Mouse (Mus musculus) left cerebral cortex, adult 9 months (tissue): ENCODE data around the gene Vmp1.

ENCODE experiments used
- DNase-seq, 2 experiments: peaks; one replicate each; pipeline ENCODE4 v3.0.0; 2022; ENCODE audit warnings: low spot score in 2 of 2

Vmp1 gene

DNA sequence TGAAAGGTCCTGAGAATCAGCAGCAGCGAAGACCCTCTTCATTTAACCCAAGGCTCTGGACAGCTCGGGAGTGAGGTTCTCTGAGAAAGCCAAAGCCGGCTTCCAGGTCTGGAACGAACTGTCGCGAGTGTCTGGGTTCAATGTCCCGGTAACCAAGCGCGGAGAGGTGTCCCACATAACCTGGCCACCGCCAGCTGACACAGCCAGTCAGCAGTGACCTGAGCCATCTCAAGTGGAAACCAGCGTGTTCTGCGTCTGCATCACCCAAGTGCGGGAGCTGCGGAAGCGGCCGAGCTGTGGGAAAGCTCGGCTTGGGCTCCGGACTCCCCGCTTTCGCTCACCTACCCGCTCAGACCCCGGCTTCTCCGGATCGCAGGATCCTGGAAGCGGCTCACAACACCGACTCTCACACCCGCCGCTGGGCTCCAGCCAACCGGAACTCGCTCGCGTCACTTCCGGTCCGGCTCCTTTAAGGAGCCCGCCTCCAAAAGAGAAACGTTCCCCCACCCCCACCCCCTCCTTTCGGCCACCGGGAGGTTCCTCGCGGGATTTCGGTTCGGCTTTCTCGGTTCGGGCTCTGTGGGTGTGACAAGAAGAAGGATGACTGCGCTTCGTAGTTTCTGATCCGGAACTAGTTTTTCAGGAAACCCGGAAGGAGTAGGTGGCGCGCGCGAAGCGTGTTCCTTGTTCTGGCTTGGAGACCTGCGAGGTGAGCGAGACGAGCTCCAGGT, at the start of gene Vmp1, which contains the start of gene Ptrh2:
Gene Vmp1 (minus strand): TSS at position 442 of the 731 bp plus-strand sequence.
Gene Ptrh2 (plus strand): TSS at position 591 of the 731 bp plus-strand sequence.
- peak; percentile 83 to 91 for DNase-seq

DNA sequence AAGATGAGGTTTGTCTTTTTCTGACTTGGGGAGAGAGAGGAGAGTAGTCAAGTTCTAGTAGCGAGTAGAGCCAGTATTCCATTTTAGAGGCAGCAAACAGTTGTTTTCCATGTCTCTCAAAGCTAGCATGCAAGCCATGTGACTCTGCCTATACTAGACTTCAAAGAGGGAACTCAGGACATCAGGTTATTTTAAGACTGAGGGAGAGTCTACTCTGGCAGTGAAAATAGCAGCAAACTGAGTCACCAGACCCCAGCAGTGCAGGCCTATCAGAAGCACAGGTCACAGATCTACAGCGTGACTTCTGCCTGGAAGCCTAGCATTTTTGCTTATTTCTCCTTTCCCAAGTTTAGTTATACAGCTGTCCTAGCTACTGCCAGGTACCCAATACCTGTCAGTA, 47.8 kb upstream of the Vmp1 start:
- peak in 1 of 2 experiments; percentile 27 for DNase-seq

DNA sequence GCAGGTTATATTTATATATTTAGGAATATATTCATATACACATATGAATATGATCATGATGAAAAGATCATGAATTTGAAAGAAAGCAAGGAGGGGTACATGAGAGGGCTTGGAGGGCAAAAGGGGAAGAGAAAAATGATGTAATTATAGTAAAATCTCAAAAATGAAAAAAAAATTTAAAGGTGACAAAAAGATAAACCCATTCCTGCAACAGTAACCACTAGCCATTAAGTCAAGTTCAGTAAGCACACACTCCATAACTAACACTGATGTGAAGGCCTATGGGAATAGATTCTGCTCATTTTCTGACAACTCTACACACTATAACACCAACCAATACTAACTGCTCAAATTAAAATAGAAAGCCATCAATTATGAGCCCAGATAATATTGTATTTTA, 42.0 kb upstream of the Vmp1 start:
- no peak for DNase-seq

DNA sequence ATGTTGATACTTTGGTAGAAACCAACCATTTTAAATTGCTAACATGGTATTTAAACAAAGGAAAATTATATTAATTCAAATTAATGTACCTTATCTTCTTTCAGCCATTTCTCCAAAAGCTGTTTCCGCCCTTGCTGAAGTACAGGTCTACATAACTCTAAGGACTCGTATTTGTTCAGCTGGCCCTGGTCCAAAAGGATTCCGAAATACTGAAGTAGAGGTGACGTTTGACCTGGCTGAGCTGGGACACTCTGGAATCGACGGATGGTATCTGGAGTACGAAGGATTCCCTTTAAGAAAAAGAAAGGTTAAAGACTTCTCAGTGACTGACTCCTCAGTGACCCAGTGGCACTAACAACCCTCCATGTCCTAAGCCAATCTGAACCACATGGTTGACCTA, 41.3 kb upstream of the Vmp1 start:
- no peak for DNase-seq

DNA sequence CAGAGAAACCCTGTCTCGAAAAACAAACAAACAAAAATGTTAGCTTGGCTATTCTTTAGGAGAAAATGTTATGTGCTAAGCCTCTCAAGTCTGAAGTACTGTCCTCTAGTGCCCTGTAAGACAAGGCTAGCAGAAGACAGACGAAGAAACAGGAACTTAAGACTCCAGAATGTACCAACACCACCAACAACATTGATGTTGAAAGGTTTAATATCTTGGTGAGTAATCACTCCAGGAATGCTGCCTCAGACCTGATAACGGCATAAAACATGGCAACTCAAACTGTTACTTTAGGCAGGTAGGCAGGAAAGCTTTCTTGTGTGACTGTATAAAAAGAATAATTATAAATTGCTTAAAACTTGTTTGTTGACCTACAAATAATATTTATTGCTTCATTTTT, 40.4 kb upstream of the Vmp1 start:
- no peak for DNase-seq

DNA sequence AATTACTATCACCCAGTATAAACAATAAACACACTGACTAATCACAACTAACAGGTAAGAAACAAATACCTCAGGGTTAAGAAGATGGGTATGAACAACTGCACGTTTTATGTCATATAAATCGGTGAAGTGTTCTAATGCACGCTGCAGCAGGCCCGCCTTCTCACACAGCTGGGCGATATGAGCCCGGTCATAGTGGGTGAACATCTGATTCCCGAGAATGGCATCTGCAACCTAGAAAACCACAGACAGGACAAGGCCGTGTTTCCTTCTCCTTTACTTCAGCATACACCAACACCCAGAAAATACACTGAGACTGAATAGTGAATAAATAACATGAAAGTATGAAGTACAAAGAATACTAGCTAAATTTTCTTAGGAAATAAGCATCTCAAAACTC, 35.8 kb upstream of the Vmp1 start:
- DNase-seq, result no peak

DNA sequence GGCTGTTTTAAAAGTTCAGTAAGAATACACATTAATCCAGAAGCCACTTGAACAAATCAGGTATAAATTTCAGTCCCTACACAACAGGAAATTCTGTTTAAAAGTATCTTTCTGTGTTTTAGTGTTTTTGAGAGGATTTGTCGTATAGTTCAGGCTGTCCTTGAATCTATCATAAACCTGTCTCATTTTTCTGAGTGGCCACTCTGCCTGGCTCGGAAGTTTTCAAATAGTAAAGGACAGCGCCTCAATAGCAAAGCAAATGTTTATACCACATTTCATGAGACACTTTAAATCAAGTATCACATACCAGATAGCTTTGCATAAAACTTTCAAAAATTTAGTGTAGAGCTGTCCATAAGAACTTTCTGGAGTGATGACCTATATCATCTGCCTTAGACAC, 34.7 kb upstream of the Vmp1 start:
- DNase-seq, result no peak

DNA sequence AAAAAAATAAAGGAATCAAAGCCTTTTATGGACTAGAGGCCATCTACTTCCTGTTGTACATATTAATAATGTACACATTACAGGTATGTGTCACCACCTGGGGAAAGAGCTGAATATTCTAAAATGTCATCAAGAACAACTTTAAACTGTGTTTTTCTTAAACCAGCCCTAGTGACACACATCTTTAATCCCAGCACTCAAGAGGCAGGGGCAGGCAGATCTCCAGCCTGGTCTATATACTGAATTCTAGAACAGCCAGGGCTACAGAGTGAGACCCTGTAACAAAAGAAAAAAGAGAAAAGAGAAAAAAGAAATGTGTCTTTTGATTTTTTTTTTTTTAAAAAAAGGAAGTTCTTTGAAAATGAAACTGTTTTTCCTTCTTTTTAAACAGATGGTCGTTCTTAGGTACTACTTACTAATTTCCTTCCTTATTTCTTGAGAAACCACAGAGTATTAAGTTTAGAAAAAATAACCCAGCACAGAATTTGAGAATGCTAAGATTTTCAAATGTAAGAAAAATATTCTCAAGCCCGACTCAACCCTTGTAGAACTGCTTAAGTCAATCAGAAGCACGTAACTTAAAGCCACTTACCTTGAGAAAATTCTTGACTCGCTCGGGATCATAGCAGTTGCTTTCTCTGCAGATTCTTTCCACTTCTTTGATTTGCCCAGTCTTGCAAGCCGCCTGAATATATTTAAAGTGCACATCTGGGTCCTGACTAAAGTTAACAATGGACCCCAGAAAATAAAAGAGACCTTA, 33.9 kb upstream of the Vmp1 start:
- no peak for DNase-seq

DNA sequence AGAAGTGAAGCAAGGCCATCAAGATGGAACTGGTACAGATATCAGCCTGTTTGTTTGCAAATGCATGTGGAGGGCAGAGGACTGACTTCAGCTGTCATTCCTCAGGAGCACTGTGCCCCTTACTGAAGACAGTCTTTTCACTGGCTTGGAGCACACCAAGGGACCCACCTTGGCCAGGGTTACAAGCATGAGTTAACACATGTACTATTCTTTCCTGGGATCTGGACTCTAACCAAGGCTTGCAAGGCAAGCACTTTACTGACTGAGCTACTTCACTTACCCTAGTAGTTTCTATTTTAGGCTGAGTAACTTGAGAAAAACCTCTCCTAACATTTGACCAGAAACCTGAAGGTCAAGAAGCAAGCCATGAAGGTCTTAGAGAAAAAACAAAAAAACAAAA, 31.0 kb upstream of the Vmp1 start:
- DNase-seq, result no peak

DNA sequence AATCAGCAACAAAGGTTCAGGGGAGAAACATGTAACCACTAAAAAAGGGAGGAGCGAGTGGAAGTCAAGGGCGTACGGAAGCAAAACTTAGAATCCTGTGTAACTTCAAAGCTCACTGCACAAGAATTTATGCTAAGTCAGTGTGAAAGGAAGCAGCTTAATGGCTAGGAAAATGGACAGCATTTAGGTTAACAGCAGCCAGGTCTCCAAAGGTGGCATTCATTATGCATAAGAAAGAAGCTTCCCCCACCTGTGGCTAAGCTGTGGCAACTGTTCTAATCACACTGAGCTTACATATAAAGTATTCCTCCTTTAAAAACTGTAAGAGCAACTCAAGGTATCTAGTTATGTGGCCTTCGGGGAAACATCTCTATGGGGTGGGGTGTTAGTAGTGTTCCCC, 17.5 kb upstream of the Vmp1 start:
- no peak for DNase-seq

DNA sequence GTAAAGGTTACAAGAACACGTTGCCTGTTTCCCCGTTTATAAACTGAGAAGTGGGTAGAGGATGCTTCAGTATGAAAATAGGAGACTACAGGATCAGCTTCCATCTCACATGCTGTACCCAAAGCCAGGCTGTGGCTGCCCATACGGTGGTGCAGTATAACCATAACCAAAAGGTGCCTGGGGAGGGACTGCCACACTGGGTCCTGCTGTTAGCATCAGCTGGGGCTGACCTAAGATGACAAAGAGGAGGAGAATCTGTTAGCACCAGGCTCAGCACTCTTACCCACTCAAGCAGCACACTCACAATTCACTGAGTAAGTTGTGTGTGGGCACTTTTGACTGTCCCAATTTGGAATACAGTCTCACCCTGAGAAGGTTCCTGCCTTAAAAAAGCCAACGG, 11.8 kb upstream of the Vmp1 start:
- DNase-seq, result no peak

DNA sequence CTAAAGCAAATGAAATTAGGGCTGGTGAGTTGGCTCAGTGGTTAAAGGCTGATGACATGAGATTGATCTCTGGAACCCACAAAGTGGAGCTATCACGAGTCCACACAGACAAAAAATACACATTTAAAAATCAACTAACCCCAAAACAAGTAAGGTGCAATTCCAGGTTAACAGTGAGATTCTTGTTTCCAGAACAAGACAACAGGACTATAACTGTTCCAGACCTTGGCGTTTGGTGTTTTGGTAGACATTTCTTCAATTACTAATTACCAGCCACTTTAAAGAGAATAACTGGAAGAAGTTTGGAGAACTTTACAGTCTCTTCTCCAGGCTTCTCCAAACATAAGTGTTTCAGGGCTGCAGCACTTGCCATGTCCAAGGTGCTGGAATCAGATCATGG, 8.9 kb upstream of the Vmp1 start:
- no peak for DNase-seq

DNA sequence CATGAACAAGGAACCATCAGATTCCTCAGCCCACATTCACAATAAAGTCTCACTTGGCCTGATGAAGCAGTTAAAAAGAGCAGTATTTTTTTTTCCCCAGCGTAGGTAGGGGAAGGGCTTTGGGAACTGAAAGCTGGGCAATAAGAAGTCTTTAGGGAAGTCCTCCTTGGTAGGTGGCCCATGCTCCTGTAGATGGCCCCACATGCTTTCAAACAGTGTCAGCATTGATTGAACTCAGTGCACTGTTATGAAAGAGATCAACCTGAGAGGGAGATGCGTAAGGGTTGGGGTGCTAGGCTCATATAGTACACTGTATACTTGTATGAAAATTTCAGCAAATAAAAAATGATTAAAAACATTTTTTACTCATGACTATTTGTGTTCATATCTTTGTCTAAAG, 8.3 kb upstream of the Vmp1 start:
- DNase-seq, result no peak

DNA sequence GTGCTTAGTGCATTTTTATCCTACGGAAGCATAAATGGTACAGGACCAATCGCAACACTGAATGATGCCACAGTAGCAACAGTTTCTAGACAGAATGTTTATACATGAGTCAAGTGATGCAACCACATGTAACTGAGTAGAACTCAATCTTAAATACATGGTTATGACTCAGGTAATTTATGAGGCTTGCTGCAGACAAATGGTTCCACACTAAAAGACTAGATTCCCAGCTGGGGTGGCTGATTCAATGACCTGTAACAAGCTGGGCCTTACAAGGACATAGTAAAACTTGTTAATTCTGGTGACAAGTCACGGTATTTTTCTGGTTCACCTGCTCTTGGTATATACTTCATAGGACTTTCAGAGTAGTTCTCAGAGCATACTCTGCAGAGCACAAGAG, 7.8 kb upstream of the Vmp1 start:
- DNase-seq, result no peak

DNA sequence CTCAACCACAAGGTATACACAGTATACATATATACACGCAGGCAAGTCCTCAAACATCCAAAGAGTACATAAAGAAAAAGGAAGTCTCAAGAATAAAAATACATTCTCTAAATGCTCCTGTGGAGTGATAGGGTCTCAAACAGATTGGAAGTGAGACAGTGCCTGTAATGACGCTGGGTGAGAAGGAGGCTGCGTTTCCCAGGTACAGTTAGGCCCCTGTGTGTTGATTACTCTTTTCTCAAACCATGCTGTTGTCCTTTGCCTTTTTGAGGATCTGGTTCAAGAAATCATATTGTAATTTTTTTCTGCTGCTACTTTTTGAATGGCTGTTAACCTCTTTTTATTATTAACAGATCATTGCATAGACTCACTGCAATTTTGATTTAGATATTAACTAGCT, 6.7 kb upstream of the Vmp1 start:
- DNase-seq, result no peak

DNA sequence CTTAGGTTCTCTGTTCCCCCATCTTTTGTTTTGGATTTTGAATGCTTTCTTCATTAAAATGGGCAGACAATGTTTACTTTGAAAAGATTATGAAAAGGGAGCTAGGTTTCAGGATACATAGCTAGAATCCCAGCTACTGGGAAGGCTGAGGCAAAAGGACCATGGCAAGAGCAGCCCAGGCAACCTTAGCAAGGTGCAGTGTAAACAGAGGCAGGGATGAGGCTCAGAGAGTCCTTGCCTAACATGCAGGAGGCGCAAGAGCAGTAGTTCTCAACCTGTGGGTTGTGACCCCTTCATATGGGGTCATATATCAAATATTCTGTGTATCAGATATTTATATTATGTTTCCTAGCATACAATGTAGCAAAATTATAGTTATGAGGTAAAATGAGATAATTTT, 1.7 kb upstream of the Vmp1 start:
- DNase-seq, result no peak

DNA sequence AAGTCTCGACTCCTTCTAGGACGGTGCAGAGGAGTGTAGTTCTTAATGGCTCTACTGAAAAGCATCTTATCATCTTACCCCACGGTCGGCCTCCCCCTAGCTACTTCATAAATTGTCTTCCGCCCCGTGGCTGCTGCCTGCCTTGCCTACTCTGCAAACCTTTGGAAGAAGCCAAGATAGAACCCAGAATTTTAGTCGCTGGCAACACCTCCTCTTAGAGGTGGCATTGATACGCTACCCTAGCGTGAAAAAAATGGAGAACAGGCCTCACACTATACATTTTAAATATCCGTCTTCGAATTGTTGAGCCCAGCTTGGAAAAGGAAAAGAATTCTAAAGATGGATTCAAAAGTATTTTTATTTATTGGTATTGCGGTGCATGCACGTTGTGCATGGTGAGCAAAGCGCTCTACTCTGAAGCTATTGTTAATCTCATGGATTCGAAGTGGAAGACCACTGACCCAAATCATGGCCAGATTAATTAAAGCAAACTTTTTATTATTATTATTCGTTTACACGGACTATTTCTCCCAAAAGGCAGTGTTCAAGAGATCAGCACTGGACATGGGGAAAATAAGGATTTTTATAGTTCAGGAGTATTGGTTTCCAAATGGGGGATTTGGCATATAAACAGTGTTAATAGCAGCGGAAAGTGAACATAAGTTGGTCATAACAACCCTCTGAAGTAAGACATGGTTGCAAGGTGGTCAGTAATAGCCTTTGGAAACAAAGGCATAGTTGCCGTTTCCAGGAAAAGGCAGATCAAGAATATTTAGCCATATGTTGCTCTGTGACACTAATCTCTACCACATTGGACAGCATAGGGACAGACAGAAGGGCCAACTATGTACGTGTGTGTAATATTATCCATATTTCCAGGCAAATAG, 733 bp upstream of the Vmp1 start:
- no peak for DNase-seq

DNA sequence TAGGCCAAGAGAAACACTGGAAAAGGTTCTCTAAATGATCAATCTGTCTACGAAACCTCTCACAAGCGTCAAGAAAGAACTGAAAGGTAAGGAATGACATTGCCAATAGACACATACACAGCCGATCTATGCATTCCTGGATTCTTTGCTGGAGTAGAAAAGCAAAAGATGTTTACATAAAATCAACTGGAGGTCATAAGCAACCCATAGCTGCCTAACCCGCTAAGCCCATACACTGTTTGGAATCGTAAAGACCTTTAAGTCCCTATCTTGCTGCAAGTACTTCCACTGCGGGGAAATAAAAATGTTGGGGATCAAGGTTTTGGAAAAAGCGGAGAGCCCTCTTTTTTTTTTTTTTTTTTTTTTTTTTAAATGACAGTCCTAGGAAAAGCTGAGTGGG, 775 bp downstream of the Vmp1 start:
- no peak for DNase-seq

DNA sequence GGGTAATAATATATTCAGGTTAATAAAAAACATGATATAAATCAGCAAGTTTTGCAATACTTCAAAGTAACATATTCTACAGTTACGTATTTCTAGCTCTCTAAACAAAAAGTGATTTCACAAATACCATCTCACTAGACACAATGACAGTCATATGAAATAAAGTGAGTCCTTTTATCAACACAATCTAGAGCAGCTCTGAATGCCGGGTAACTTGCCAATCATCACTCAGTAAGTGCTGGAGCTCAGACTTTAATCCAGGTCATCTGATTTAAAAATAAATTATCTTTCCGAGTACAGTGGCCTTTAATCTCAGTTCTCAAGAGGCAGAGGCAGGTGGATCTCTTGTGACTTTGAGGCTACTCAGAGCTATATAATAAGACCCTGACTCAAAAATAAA, 2.2 kb downstream of the Vmp1 start:
- DNase-seq, result no peak

DNA sequence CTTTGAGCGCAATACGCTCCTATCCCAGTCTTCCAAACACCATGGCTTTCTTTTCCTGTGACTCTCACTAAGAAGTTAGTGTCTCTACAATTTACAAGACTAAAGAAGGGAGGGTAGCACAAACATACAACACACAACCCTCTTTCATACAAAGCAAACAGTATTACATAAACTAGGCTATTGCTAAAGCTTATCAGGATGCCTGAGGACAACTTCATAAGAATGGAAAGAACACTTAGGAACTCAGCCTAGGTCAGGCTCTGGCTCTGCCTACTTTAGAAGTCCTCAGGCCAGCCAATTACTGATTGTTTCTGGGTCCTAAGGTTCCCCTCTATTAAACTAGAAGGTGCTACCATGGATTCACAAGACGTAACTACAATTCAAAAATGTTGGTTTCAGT, 2.9 kb downstream of the Vmp1 start:
- no peak for DNase-seq

DNA sequence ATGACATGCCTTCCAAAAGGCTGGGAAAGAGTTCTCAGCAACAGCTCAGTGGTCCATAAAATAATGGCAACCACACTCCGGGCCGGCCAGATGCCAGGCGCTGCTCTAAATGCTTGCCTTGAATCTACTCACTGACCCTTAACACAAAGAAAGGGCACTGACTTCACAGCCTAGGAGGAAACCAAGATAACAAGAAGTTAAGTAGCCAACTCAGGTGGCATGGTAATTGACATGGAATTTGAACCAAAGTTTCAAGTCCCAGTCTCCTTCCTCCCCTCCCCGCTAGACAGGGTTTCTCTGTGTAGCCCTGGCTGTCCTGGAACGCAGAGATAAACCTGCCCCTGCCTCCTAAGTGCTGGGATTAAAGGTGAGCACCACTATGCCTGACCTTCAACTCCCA, 4.7 kb downstream of the Vmp1 start:
- no peak for DNase-seq

DNA sequence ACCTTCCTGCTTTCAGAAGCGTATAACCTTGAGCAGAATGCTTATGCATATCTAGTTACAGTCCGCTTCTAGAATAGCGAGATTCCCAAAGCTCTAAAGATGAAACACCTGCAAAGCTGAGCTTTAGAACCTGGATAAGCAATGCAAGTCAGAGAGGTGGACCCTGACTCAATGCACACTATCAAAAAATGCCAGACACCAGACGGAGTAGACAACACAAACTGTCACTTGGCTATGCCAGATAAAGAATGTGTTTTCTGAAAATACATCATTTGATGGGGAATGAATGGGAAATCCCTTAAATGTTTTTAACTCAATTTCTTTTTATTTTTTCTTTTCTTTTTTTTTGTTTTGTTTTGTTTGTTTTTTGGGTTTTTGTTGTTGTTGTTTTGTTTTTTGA, 8.1 kb downstream of the Vmp1 start:
- DNase-seq, result no peak

DNA sequence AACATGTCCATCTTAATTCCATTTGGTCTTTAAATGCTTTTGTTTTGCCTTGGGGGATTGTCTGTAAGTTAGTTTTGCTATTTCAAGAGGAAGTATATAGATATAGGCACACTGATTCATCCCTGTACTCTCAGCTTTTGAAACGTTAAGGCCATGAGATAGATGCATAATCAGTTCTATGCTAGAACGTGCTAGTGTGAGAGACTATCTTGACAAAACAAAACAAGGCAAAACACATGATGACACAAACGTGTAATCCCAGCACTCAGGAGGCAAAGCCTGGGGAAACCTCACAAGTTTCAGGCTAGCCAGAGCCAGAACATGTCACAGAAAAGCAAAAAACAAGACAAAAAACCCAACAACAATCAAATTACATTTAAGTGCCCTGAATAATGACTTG, 10.9 kb downstream of the Vmp1 start:
- DNase-seq, result no peak
